Mouse (Mus musculus) limb, embryonic 15.5 days (tissue): Measurements from ENCODE around the gene Vsig1. TPM values are rescaled to one million over a fixed set of nuclear protein-coding genes. Genes with fewer than 3 reads are reported as not detected.

Source experiments
- ATAC-seq: fragments of 200-750 bp; cut with Nextera tagmentation; 2 replicates; pipeline ENCODE4 v1.8.0; 2017; ENCODE audit warnings: low read depth, moderate TSS enrichment; ENCODE audit not compliant: insufficient number of reproducible peaks, low FRiP score, low TSS enrichment
- H3K27ac ChIP-seq: fragments of 300-500 bp; sonication (generic); 2 replicates; pipeline ENCODE4 v1.5.1; 2015; ENCODE audit warnings: moderate library complexity, mild to moderate bottlenecking, inconsistent platforms
- H3K27me3 ChIP-seq: fragments of 300-500 bp; sonication (generic); 2 replicates; pipeline ENCODE4 v1.6.1; 2015; ENCODE audit warnings: inconsistent platforms
- H3K36me3 ChIP-seq: fragments of 300-500 bp; sonication (generic); 2 replicates; pipeline ENCODE4 v1.6.1; 2015; ENCODE audit warnings: inconsistent platforms
- H3K4me1 ChIP-seq: fragments of 300-500 bp; sonication (generic); 2 replicates; pipeline ENCODE4 v1.6.1; 2015; ENCODE audit warnings: inconsistent platforms
- H3K4me2 ChIP-seq: fragments of 300-500 bp; sonication (generic); 2 replicates; pipeline ENCODE4 v1.6.1; 2015; ENCODE audit warnings: mild to moderate bottlenecking, inconsistent platforms
- H3K4me3 ChIP-seq: fragments of 300-500 bp; sonication (generic); 2 replicates; pipeline ENCODE4 v1.5.1; 2015; ENCODE audit warnings: mild to moderate bottlenecking, inconsistent platforms
- H3K9ac ChIP-seq: fragments of 300-500 bp; sonication (generic); 2 replicates; pipeline ENCODE4 v1.6.1; 2015; ENCODE audit warnings: inconsistent platforms
- H3K9me3 ChIP-seq: fragments of 300-500 bp; sonication (generic); 2 replicates; pipeline ENCODE4 v1.6.1; 2016; ENCODE audit warnings: inconsistent platforms
- WGBS: fragments of 180-500 bp; shearing (Covaris S2); methylation state at CpG from one replicate; pipeline ENCODE4 v1.1.7; 2015; 5-methylcytosine and 5-hydroxymethylcytosine counted together
- polyA plus RNA-seq: library from polyadenylated mRNA; unstranded; fragments of >200 nt; fragmentation: Nextera tagmentation; extraction: Ambion mirVana; gene quantifications from 2 replicates; pipeline ENCODE4 v1.2.1, GENCODE M21; 2015

Gene Vsig1
- polyA plus RNA-seq, 1 experiment from 2014 or later = not detected

- 32% methylated on average over 5 of the region's 5 CpGs for WGBS
- Histone ChIP-seq H3K9ac (peak overlapping the region; percentile 14; the same call in 1 of the 2 replicates), H3K27me3 (no peaks in the 10 kb centered on the region), H3K27ac (no peak overlapping the region), H3K9me3 (no peaks in the 10 kb centered on the region), H3K4me2 (peak overlapping the region; percentile 40), H3K4me1 (no peaks in the 10 kb centered on the region), H3K4me3 (peak overlapping the region; percentile 49), H3K36me3 (no peaks in the 10 kb centered on the region)
- ATAC-seq = no peak
Measured at GRCm38 (mm10) chrX:140956959-140957358, 49.6 kb downstream of the Vsig1 start.

- H3K27me3 ChIP-seq = peaks cover 12% of the 10 kb centered on the region
- 88% methylated on average over 1 of the region's 1 CpGs for WGBS
- ATAC-seq = no peak
Measured at GRCm38 (mm10) chrX:140978943-140979342, 71.5 kb downstream of the Vsig1 start.

GRCm38 (mm10) chrX:140979546-140979945 lies 72.1 kb downstream of the Vsig1 start:
- Histone ChIP-seq H3K27me3 (peaks cover 12% of the 10 kb centered on the region), H3K36me3 (no peaks in the 10 kb centered on the region), H3K9me3 (no peaks in the 10 kb centered on the region), H3K4me2 (no peak overlapping the region), H3K27ac (no peak overlapping the region), H3K4me1 (0 out of 2 replicates have a peak, but pooled peaks cover 4% of the 10 kb centered on the region), H3K4me3 (no peak overlapping the region), H3K9ac (no peak overlapping the region)
- WGBS = 60% methylated on average over 2 of the region's 2 CpGs
- no peak for ATAC-seq

More at GRCm38 (mm10) chrX:140978943-140979342, 71.5 kb downstream of the Vsig1 start:
- no peak overlapping the region for H3K9ac ChIP-seq
- no peak overlapping the region for H3K27ac ChIP-seq
- no peaks in the 10 kb centered on the region for H3K36me3 ChIP-seq
- H3K4me3 ChIP-seq = no peak overlapping the region
- H3K4me2 ChIP-seq = no peak overlapping the region
- H3K4me1 ChIP-seq = 0 out of 2 replicates have a peak, but pooled peaks cover 4% of the 10 kb centered on the region
- no peaks in the 10 kb centered on the region for H3K9me3 ChIP-seq

- Histone ChIP-seq H3K4me2 (no peak overlapping the region), H3K4me1 (0 out of 2 replicates have a peak, but pooled peaks cover 4% of the 10 kb centered on the region), H3K27me3 (peaks cover 12% of the 10 kb centered on the region), H3K4me3 (no peak overlapping the region), H3K36me3 (no peaks in the 10 kb centered on the region), H3K9ac (no peak overlapping the region), H3K27ac (no peak overlapping the region), H3K9me3 (no peaks in the 10 kb centered on the region)
- 45% methylated on average over 4 of the region's 4 CpGs for WGBS
- no peak for ATAC-seq
Measured at GRCm38 (mm10) chrX:140980163-140980562, 72.8 kb downstream of the Vsig1 start.

DNA sequence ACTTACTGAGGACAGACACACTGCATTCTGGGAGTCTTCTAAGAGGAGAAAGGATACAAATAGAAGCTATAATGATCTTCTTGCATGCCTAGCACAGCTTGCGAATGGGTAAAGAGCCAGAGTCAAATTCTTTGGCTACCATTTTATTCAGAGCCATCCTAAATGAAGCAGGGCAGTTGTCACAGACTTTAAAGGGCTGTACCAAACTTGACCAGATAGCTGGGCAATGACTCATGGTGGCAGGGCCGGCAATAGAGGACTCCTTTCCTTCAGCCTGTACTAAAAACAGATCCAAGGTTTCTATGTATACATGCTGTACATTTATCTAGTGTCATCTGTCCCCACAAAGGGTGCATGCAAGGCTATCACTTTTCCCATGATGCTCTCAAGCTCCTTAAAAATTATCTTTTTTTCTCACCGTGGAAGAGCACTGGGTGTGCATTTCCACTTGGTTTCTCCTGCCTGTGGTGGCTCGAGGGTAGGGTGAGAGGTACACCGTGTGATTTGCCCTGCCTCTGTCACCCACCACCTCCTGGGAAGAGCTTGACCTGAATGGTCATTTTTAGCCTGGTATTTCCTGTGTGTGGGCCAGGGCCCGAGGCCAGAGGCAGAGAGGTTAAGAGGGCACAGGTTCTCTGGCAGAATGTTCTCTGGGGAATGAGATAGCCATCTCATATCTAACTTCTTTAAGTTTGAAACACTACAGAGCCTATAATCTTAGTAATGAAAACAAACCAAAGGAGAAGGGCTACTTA lies 76.0 kb downstream of the Vsig1 start:
- Histone ChIP-seq H3K27ac (no peak overlapping the region), H3K4me3 (no peak overlapping the region), H3K27me3 (peaks cover 12% of the 10 kb centered on the region), H3K4me1 (0 out of 2 replicates have a peak, but pooled peaks cover 4% of the 10 kb centered on the region), H3K36me3 (no peaks in the 10 kb centered on the region), H3K9ac (no peak overlapping the region), H3K4me2 (no peak overlapping the region), H3K9me3 (no peaks in the 10 kb centered on the region)
- ATAC-seq = no peak
- 49% methylated on average over 6 of the region's 6 CpGs for WGBS

- no peak overlapping the region for H3K9ac ChIP-seq
- H3K4me1 ChIP-seq = 0 out of 2 replicates have a peak, but pooled peaks cover 4% of the 10 kb centered on the region
- H3K4me3 ChIP-seq = no peak overlapping the region
- H3K9me3 ChIP-seq = no peaks in the 10 kb centered on the region
- no peak overlapping the region for H3K4me2 ChIP-seq
- peaks cover 5% of the 10 kb centered on the region; the same call in 1 of the 2 replicates for H3K27me3 ChIP-seq
- 53% methylated on average over 6 of the region's 6 CpGs for WGBS
- ATAC-seq = no peak
- no peaks in the 10 kb centered on the region for H3K36me3 ChIP-seq
- H3K27ac ChIP-seq = no peak overlapping the region
Measured at GRCm38 (mm10) chrX:140984795-140985194, 77.4 kb downstream of the Vsig1 start.

GRCm38 (mm10) chrX:140985256-140985655 lies 77.8 kb downstream of the Vsig1 start:
- no peak overlapping the region for H3K4me3 ChIP-seq
- WGBS = 72% methylated on average over 2 of the region's 2 CpGs
- H3K27ac ChIP-seq = no peak overlapping the region
- H3K9ac ChIP-seq = no peak overlapping the region
- no peak for ATAC-seq
- H3K27me3 ChIP-seq = peaks cover 5% of the 10 kb centered on the region; the same call in 1 of the 2 replicates
- no peaks in the 10 kb centered on the region for H3K36me3 ChIP-seq
- H3K4me1 ChIP-seq = 0 out of 2 replicates have a peak, but pooled peaks cover under 1% of the 10 kb centered on the region
- no peaks in the 10 kb centered on the region for H3K9me3 ChIP-seq
- H3K4me2 ChIP-seq = no peak overlapping the region

Other genes starting within 250 kb of the Vsig1 start
- gene Mid2, start 243.0 kb upstream of the Vsig1 start, polyA plus RNA-seq = 6.3 and 7.4 TPM in 2 replicates
- not detected in 2 replicates for gene Tex13b, start 94.2 kb upstream of the Vsig1 start, polyA plus RNA-seq
- gene Psmd10, start 49.1 kb downstream of the Vsig1 start, polyA plus RNA-seq = 36.8 and 43.5 TPM in 2 replicates
- gene Atg4a, start 49.3 kb downstream of the Vsig1 start, polyA plus RNA-seq = 24.6 and 29.1 TPM in 2 replicates